Mouse (Mus musculus) gastrocnemius, adult 18-20 months (tissue): ENCODE measurements at regions not wholly inside any gene's neighbourhood (a gene's known extent, or its start where the extent isn't known, plus 50 kb on each side); places are given as distances from the start of the nearest gene placed in this dataset.

ENCODE experiments used
- DNase-seq: peaks from one replicate; pipeline ENCODE4 v3.0.0; 2021; ENCODE audit warnings: low spot score

GRCm38 (mm10) chr1:120759380-120759779 lies 157.2 kb downstream of the En1 start:
- DNase-seq: no peak

- no peak for DNase-seq
Observed at GRCm38 (mm10) chr1:120761364-120761763, 159.1 kb downstream of the En1 start.

GRCm38 (mm10) chr1:120762498-120762897 lies 160.3 kb downstream of the En1 start:
- peak; percentile 52 for DNase-seq

- peak; percentile 85 for DNase-seq
Observed at GRCm38 (mm10) chr1:120762921-120763595, 160.8 kb downstream of the En1 start.

GRCm38 (mm10) chr1:120767054-120767453 lies 164.8 kb downstream of the En1 start:
- DNase-seq: no peak

- no peak for DNase-seq
Observed at GRCm38 (mm10) chr1:120771269-120771668, 169.1 kb downstream of the En1 start.

GRCm38 (mm10) chr1:120776906-120777305 lies 174.7 kb downstream of the En1 start:
- DNase-seq: no peak

GRCm38 (mm10) chr1:120777468-120777867 lies 175.2 kb downstream of the En1 start:
- no peak for DNase-seq

GRCm38 (mm10) chr1:120795245-120795644 lies 193.0 kb downstream of the En1 start:
- peak; percentile 32 for DNase-seq

GRCm38 (mm10) chr1:120801248-120801979 lies 199.2 kb downstream of the En1 start:
- no peak for DNase-seq

- DNase-seq: no peak
Observed at GRCm38 (mm10) chr1:120801980-120802364, 199.8 kb downstream of the En1 start.

GRCm38 (mm10) chr1:120814441-120814840 lies 212.2 kb downstream of the En1 start:
- no peak for DNase-seq

GRCm38 (mm10) chr1:120816237-120816820 lies 214.1 kb downstream of the En1 start:
- DNase-seq: peak; percentile 26

GRCm38 (mm10) chr1:120817563-120817962 lies 215.3 kb downstream of the En1 start:
- no peak for DNase-seq

GRCm38 (mm10) chr1:120831975-120832374 lies 229.8 kb downstream of the En1 start:
- DNase-seq: no peak

GRCm38 (mm10) chr1:120842596-120842995 lies 240.4 kb downstream of the En1 start:
- DNase-seq: no peak

- no peak for DNase-seq
Observed at GRCm38 (mm10) chr1:120846146-120846545, 243.9 kb downstream of the En1 start.

GRCm38 (mm10) chr1:120851860-120852503 lies 249.8 kb downstream of the En1 start:
- no peak for DNase-seq

- no peak for DNase-seq
Observed at GRCm38 (mm10) chr1:120857566-120857965, 255.3 kb downstream of the En1 start.

- DNase-seq: no peak
Observed at GRCm38 (mm10) chr1:120859546-120859945, 257.3 kb downstream of the En1 start.

GRCm38 (mm10) chr1:120872554-120872953 lies 270.3 kb downstream of the En1 start:
- DNase-seq: no peak

GRCm38 (mm10) chr1:120882959-120883549 lies 280.8 kb downstream of the En1 start:
- DNase-seq: no peak
